Mouse (Mus musculus): ENCODE measurements at regions not wholly inside any gene's neighbourhood (a gene's known extent, or its start where the extent isn't known, plus 50 kb on each side); places are given as distances from the start of the nearest gene placed in this dataset.

GRCm38 (mm10) chr17:54669499-54669898 is 370.7 kb upstream of the Slc5a7 start:
- TF ChIP-seq CTCF (IDR thresholded peaks at IDR 0.05; ENCODE audit: low read depth, low read length) (no peak), POLR2A (IDR thresholded peaks at IDR 0.05; ENCODE audit: extremely low read depth, insufficient read depth, low read length) (no peak)
